Mouse (Mus musculus) neural tube, embryonic 14.5 days (tissue): ENCODE data around the gene Tmem8b. TPM values are rescaled to one million over a fixed set of nuclear protein-coding genes. Genes with fewer than 3 reads are reported as not detected.

Source experiments
- ATAC-seq: fragments of 200-750 bp; cut with Nextera tagmentation; 2 replicates; pipeline ENCODE4 v1.8.0; 2017; ENCODE audit warnings: low read depth, mild to moderate bottlenecking, moderate TSS enrichment, moderate library complexity
- H3K27ac ChIP-seq: fragments of 300-500 bp; sonication (generic); 2 replicates; pipeline ENCODE4 v1.5.1; 2014; ENCODE audit warnings: low read depth, mild to moderate bottlenecking, control low read depth, low read length, moderate library complexity, mixed read lengths
- H3K27me3 ChIP-seq: fragments of 300-500 bp; sonication (generic); 2 replicates; pipeline ENCODE4 v1.6.1; 2014; ENCODE audit warnings: low read length; ENCODE audit not compliant: control insufficient read depth, insufficient read depth
- H3K36me3 ChIP-seq: fragments of 300-500 bp; sonication (generic); 2 replicates; pipeline ENCODE4 v1.6.1; 2014; ENCODE audit warnings: low read length, mixed read lengths; ENCODE audit not compliant: control insufficient read depth, insufficient read depth
- H3K4me1 ChIP-seq: fragments of 300-500 bp; sonication (generic); 2 replicates; pipeline ENCODE4 v1.6.1; 2014; ENCODE audit warnings: low read length; ENCODE audit not compliant: control insufficient read depth, insufficient read depth
- H3K4me2 ChIP-seq: fragments of 300-500 bp; sonication (generic); 2 replicates; pipeline ENCODE4 v1.6.1; 2014; ENCODE audit warnings: mild to moderate bottlenecking, low read depth, low read length, control low read depth
- H3K4me3 ChIP-seq: fragments of 300-500 bp; sonication (generic); 2 replicates; pipeline ENCODE4 v1.5.1; 2014; ENCODE audit warnings: low read depth, low read length, control low read depth, mixed read lengths
- H3K9ac ChIP-seq: fragments of 300-500 bp; sonication (generic); replicated peaks from 2 replicates; pipeline ENCODE4 v1.6.1; 2014; ENCODE audit warnings: low read depth, mild to moderate bottlenecking, control low read depth, low read length, mixed read lengths
- H3K9me3 ChIP-seq: fragments of 300-500 bp; sonication (generic); 2 replicates; pipeline ENCODE4 v1.6.1; 2016; ENCODE audit warnings: low read length; ENCODE audit not compliant: control insufficient read depth
- WGBS: fragments of 180-500 bp; shearing (Covaris S2); extraction: QIAGEN DNeasy Blood & Tissue Kit; methylation state at CpG from one replicate; pipeline ENCODE4 v1.1.7; 2014; 5-methylcytosine and 5-hydroxymethylcytosine counted together
- polyA plus RNA-seq: library from polyadenylated mRNA; unstranded; fragments of >200 nt; fragmentation: Nextera tagmentation; extraction: Ambion mirVana; gene quantifications from 2 replicates; pipeline ENCODE4 v1.2.1, GENCODE M21; 2014

The Tmem8b gene
- polyA plus RNA-seq, 1 experiment from 2014 or later: 13.3 TPM

- H3K9ac ChIP-seq: peak overlapping the region; percentile 78
These were observed 13.0 kb upstream of the Tmem8b start for GRCm38 (mm10) chr4:43655656-43656338.

GRCm38 (mm10) chr4:43656339-43657109 is 12.2 kb upstream of the Tmem8b start, which contains the start of gene Hint2:
Hint2 (minus strand) TSS chr4:43656466.
- peak within 1 kb of the TSS; percentile 78 for H3K9ac ChIP-seq
- ATAC-seq: peak; percentile 98
- H3K4me2 ChIP-seq: peak within 1 kb of the TSS; percentile 83
- no peaks in the 10 kb centered on the region; the same call in 1 of the 2 replicates for H3K4me1 ChIP-seq
- H3K4me3 ChIP-seq: peak within 1 kb of the TSS; percentile 72
- peak within 1 kb of the TSS; percentile 92 for H3K27ac ChIP-seq
- H3K9me3 ChIP-seq: no peaks in the 10 kb centered on the region
- no peaks in the 10 kb centered on the region for H3K36me3 ChIP-seq
- WGBS: under 1% methylated on average over 34 of the region's 34 CpGs
- H3K27me3 ChIP-seq: no peaks in the 10 kb centered on the region

More at GRCm38 (mm10) chr4:43655656-43656338, 13.0 kb upstream of the Tmem8b start:
- Histone ChIP-seq H3K4me2 (peak overlapping the region; percentile 83), H3K4me1 (no peaks in the 10 kb centered on the region; the same call in 1 of the 2 replicates), H3K4me3 (peak overlapping the region; percentile 72), H3K27me3 (no peaks in the 10 kb centered on the region), H3K36me3 (no peaks in the 10 kb centered on the region), H3K9me3 (no peaks in the 10 kb centered on the region), H3K27ac (peak overlapping the region; percentile 92)
- ATAC-seq: no peak; the same call in 1 of the 2 replicates
- 5% methylated on average over 30 of the region's 34 CpGs for WGBS

GRCm38 (mm10) chr4:43657146-43657545 is 11.6 kb upstream of the Tmem8b start:
- H3K27ac ChIP-seq: no peak overlapping the region
- no peaks in the 10 kb centered on the region; the same call in 1 of the 2 replicates for H3K4me1 ChIP-seq
- H3K4me2 ChIP-seq: peak overlapping the region; percentile 41; the same call in 1 of the 2 replicates
- H3K9ac ChIP-seq: 0 out of 2 replicates have a peak overlapping the region, but pooled peaks have one; percentile 17
- H3K9me3 ChIP-seq: no peaks in the 10 kb centered on the region
- peak overlapping the region; percentile 72 for H3K4me3 ChIP-seq
- WGBS: 52% methylated on average over 4 of the region's 4 CpGs
- ATAC-seq: no peak
- H3K27me3 ChIP-seq: 0 out of 2 replicates have a peak, but pooled peaks cover 1% of the 10 kb centered on the region
- H3K36me3 ChIP-seq: no peaks in the 10 kb centered on the region

- Histone ChIP-seq H3K9ac (no peak overlapping the region), H3K36me3 (no peaks in the 10 kb centered on the region), H3K9me3 (no peaks in the 10 kb centered on the region), H3K27me3 (peaks cover 8% of the 10 kb centered on the region), H3K4me1 (peaks cover 19% of the 10 kb centered on the region), H3K4me3 (no peak overlapping the region), H3K27ac (no peak overlapping the region), H3K4me2 (no peak overlapping the region)
- ATAC-seq: no peak
- 33% methylated on average over 4 of the region's 4 CpGs for WGBS
These were observed 2.4 kb upstream of the Tmem8b start for GRCm38 (mm10) chr4:43666412-43666811.

GRCm38 (mm10) chr4:43669428-43669794 is 640 bp downstream of the Tmem8b start:
- H3K9ac ChIP-seq: peak overlapping the region; percentile 98
- ATAC-seq: peak; percentile 62
- no peaks in the 10 kb centered on the region for H3K27me3 ChIP-seq
- peak overlapping the region; percentile 83 for H3K4me3 ChIP-seq
- H3K4me1 ChIP-seq: peaks cover 22% of the 10 kb centered on the region
- peaks cover 2% of the 10 kb centered on the region for H3K36me3 ChIP-seq
- no peaks in the 10 kb centered on the region for H3K9me3 ChIP-seq
- H3K4me2 ChIP-seq: peak overlapping the region; percentile 93
- H3K27ac ChIP-seq: peak overlapping the region; percentile 58; the same call in 1 of the 2 replicates
- under 1% methylated on average over 16 of the region's 25 CpGs for WGBS

- Histone ChIP-seq H3K27ac (no peak overlapping the region), H3K27me3 (no peaks in the 10 kb centered on the region), H3K9ac (0 out of 2 replicates have a peak overlapping the region, but pooled peaks have one; percentile 11), H3K4me3 (peak overlapping the region; percentile 10; the same call in 1 of the 2 replicates), H3K9me3 (no peaks in the 10 kb centered on the region), H3K4me1 (peaks cover 22% of the 10 kb centered on the region), H3K36me3 (peaks cover 21% of the 10 kb centered on the region), H3K4me2 (peak overlapping the region; percentile 93)
- WGBS: 2% methylated on average over 2 of the region's 2 CpGs
- no peak for ATAC-seq
These were observed 3.3 kb downstream of the Tmem8b start for GRCm38 (mm10) chr4:43672070-43672469.

GRCm38 (mm10) chr4:43673703-43674102 is 4.9 kb downstream of the Tmem8b start:
- no peak overlapping the region for H3K27ac ChIP-seq
- H3K4me1 ChIP-seq: peaks cover 19% of the 10 kb centered on the region
- ATAC-seq: no peak
- H3K36me3 ChIP-seq: peaks cover 29% of the 10 kb centered on the region
- 67% methylated on average over 8 of the region's 8 CpGs for WGBS
- no peaks in the 10 kb centered on the region for H3K9me3 ChIP-seq
- no peaks in the 10 kb centered on the region for H3K27me3 ChIP-seq
- no peak overlapping the region for H3K4me3 ChIP-seq
- H3K4me2 ChIP-seq: no peak overlapping the region
- H3K9ac ChIP-seq: no peak overlapping the region

- peaks cover 15% of the 10 kb centered on the region for H3K4me1 ChIP-seq
- no peak for ATAC-seq
- no peak overlapping the region for H3K4me2 ChIP-seq
- H3K27me3 ChIP-seq: no peaks in the 10 kb centered on the region
- H3K9ac ChIP-seq: no peak overlapping the region
- H3K36me3 ChIP-seq: peaks cover 34% of the 10 kb centered on the region
- 86% methylated on average over 5 of the region's 5 CpGs for WGBS
- H3K4me3 ChIP-seq: no peak overlapping the region
- no peaks in the 10 kb centered on the region for H3K9me3 ChIP-seq
- H3K27ac ChIP-seq: no peak overlapping the region
These were observed 6.2 kb downstream of the Tmem8b start for GRCm38 (mm10) chr4:43674974-43675373.

GRCm38 (mm10) chr4:43675608-43676007 is 6.8 kb downstream of the Tmem8b start:
- Histone ChIP-seq H3K9ac (no peak overlapping the region), H3K4me2 (no peak overlapping the region), H3K27ac (no peak overlapping the region), H3K27me3 (no peaks in the 10 kb centered on the region), H3K4me1 (peaks cover 11% of the 10 kb centered on the region), H3K9me3 (no peaks in the 10 kb centered on the region), H3K36me3 (peaks cover 39% of the 10 kb centered on the region), H3K4me3 (no peak overlapping the region)
- 82% methylated on average over 4 of the region's 4 CpGs for whole genome bisulfite sequencing
- ATAC-seq: no peak
